17 mouse cellular contexts compared by ENCODE assay signal in the genomic region with DNA sequence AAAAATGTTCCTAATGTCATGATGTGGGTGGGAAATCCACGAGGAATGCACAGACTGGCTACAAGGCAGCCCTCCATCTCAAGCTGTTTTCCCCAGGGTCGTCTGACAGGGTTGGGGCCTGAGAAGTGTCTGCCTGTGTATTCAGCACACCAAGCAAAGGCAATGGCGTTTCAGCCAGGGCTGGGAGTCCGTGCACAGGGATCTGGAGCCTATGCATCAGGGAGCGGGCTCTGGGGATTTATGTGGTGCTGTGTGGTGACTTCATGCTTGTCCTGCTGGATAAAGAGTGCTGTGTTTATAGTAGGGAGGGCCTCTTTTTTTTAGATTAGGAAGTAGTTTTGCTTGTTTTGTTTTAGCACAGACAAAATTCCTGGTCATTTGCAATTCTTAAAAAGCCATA. TPM values are rescaled to one million over a fixed set of nuclear protein-coding genes. Genes with fewer than 3 reads are reported as not detected.
A peak's percentile ranks its signal among the peaks of the same experiment; 100 is the strongest.
DNase-seq lines count a peak whose midpoint lies in the region; ATAC-seq lines count a peak whose summit lies in the region.
"Had no signal": no experiment of that assay in that cellular context is flagged by ENCODE, and none has a peak within 500 bp of the region (broad histone marks: within the 10 kb centered on the region; RNA-seq: fewer than 3 reads in every experiment).

No protein-coding gene starts in this region.

- H3K9me3 ChIP-seq in heart, embryonic 11.5 days (replicated peaks; ENCODE audit: control insufficient read depth, low read length) = no peaks in the 10 kb centered on the region
- no peaks in the 10 kb centered on the region for H3K9me3 ChIP-seq in neural tube, embryonic 11.5 days (ENCODE audit: control insufficient read depth, low read length)
- H3K9me3 ChIP-seq in neural tube, embryonic 15.5 days (replicated peaks) = no peaks in the 10 kb centered on the region
- H3K9me3 ChIP-seq in embryonic facial prominence, embryonic 10.5 days = no peaks in the 10 kb centered on the region
- H3K9me3 ChIP-seq: liver, embryonic 13.5 days; neural tube, embryonic 13.5 days; stomach, embryonic 15.5 days had no signal

- H3K27me3 ChIP-seq in heart, embryonic 11.5 days (ENCODE audit: control insufficient read depth, insufficient read depth, low read length) = no peaks in the 10 kb centered on the region
- no peaks in the 10 kb centered on the region for H3K27me3 ChIP-seq in neural tube, embryonic 11.5 days (ENCODE audit: control insufficient read depth, insufficient read depth, low read length)
- no peaks in the 10 kb centered on the region for H3K27me3 ChIP-seq in neural tube, embryonic 15.5 days (replicated peaks)
- no peaks in the 10 kb centered on the region for H3K27me3 ChIP-seq in embryonic facial prominence, embryonic 10.5 days (replicated peaks; ENCODE audit: low read depth, poor library complexity, severe bottlenecking)
- H3K27me3 ChIP-seq: liver, embryonic 13.5 days; neural tube, embryonic 13.5 days; Patski; stomach, embryonic 15.5 days had no signal

- no peak for ATAC-seq in heart, embryonic 11.5 days (replicated peaks; ENCODE audit: insufficient number of reproducible peaks, low FRiP score, low TSS enrichment)
- ATAC-seq in neural tube, embryonic 11.5 days (ENCODE audit: insufficient read depth, low FRiP score, low TSS enrichment) = no peak
- ATAC-seq in neural tube, embryonic 15.5 days (ENCODE audit: low FRiP score) = no peak
- ATAC-seq: CD4-positive, CD25-positive, alpha-beta regulatory T cell, adult 4 months; Patski had no signal

- H3K4me1 ChIP-seq in heart, embryonic 11.5 days (ENCODE audit: control insufficient read depth, insufficient read depth, low read length) = 0 out of 2 replicates have a peak, but pooled peaks cover 2% of the 10 kb centered on the region
- H3K4me1 ChIP-seq in neural tube, embryonic 11.5 days (ENCODE audit: control insufficient read depth, insufficient read depth, low read length) = peaks cover 12% of the 10 kb centered on the region
- peaks cover 12% of the 10 kb centered on the region for H3K4me1 ChIP-seq in neural tube, embryonic 15.5 days
- H3K4me1 ChIP-seq in embryonic facial prominence, embryonic 10.5 days = peaks cover 90% of the 10 kb centered on the region
- H3K4me1 ChIP-seq: liver, embryonic 13.5 days; stomach, embryonic 15.5 days had no signal

- no peak overlapping the region for H3K27ac ChIP-seq in heart, embryonic 11.5 days (ENCODE audit: low read depth, low read length)
- H3K27ac ChIP-seq in neural tube, embryonic 11.5 days (ENCODE audit: low read depth, low read length) = peak overlapping the region; percentile 17; the same call in 1 of the 2 replicates
- H3K27ac ChIP-seq in neural tube, embryonic 15.5 days (replicated peaks) = no peak overlapping the region
- H3K27ac ChIP-seq in embryonic facial prominence, embryonic 10.5 days (replicated peaks) = peak overlapping the region; percentile 80
- H3K27ac ChIP-seq: liver, embryonic 13.5 days; neural tube, embryonic 13.5 days; stomach, embryonic 15.5 days had no signal

- 37% methylated on average over 5 of the region's 5 CpGs for WGBS in heart, embryonic 11.5 days (ENCODE audit: insufficient replicate concordance)
- 17% methylated on average over 5 of the region's 5 CpGs for WGBS in neural tube, embryonic 11.5 days
- 16% methylated on average over 5 of the region's 5 CpGs for WGBS in neural tube, embryonic 15.5 days
- 19% methylated on average over 5 of the region's 5 CpGs for WGBS in embryonic facial prominence, embryonic 10.5 days

- no peak overlapping the region for H3K9ac ChIP-seq in heart, embryonic 11.5 days (ENCODE audit: low read depth, low read length)
- H3K9ac ChIP-seq in neural tube, embryonic 11.5 days (ENCODE audit: low read length) = no peak overlapping the region
- no peak overlapping the region for H3K9ac ChIP-seq in neural tube, embryonic 15.5 days (replicated peaks)
- H3K9ac ChIP-seq: liver, embryonic 13.5 days; neural tube, embryonic 13.5 days; stomach, embryonic 15.5 days had no signal

- peak; percentile 10 to 14 for DNase-seq in heart, adult 9 months (ENCODE audit: low spot score in 2 of 2)
- DNase-seq in neural tube, embryonic 11.5 days (ENCODE audit: low spot score) = peak; percentile 26
- DNase-seq in embryonic facial prominence, embryonic 10.5 days (ENCODE audit: low spot score) = peak; percentile 34
- peak; percentile 41 for DNase-seq in mesoderm, embryonic 11.5 days (ENCODE audit: low read depth, low spot score)
- no peak for DNase-seq in spleen, adult 18-20 months
- DNase-seq: adrenal gland, adult 2 months; cerebellum, postnatal 36 days; kidney, postnatal 14 days; liver, embryonic 13.5 days; right cerebral cortex, postnatal 4 days; thymus, postnatal 25 days had no signal

- no peak overlapping the region for H3K4me3 ChIP-seq in heart, embryonic 11.5 days (ENCODE audit: low read depth, low read length)
- no peak overlapping the region for H3K4me3 ChIP-seq in neural tube, embryonic 11.5 days (ENCODE audit: low read depth, low read length)
- H3K4me3 ChIP-seq in neural tube, embryonic 15.5 days (replicated peaks) = no peak overlapping the region
- H3K4me3 ChIP-seq in embryonic facial prominence, embryonic 10.5 days = no peak overlapping the region
- H3K4me3 ChIP-seq: liver, embryonic 13.5 days; neural tube, embryonic 13.5 days; stomach, embryonic 15.5 days had no signal

- H3K4me2 ChIP-seq in heart, embryonic 11.5 days = no peak overlapping the region
- no peak overlapping the region for H3K4me2 ChIP-seq in neural tube, embryonic 11.5 days (ENCODE audit: low read depth)
- no peak overlapping the region for H3K4me2 ChIP-seq in neural tube, embryonic 15.5 days
- H3K4me2 ChIP-seq: liver, embryonic 13.5 days; neural tube, embryonic 13.5 days; stomach, embryonic 15.5 days had no signal

- no peaks in the 10 kb centered on the region for H3K36me3 ChIP-seq in heart, embryonic 11.5 days (ENCODE audit: control insufficient read depth, insufficient read depth, low read length)
- H3K36me3 ChIP-seq in neural tube, embryonic 11.5 days (ENCODE audit: control insufficient read depth, insufficient read depth, low read length) = no peaks in the 10 kb centered on the region
- H3K36me3 ChIP-seq in neural tube, embryonic 15.5 days = no peaks in the 10 kb centered on the region
- no peaks in the 10 kb centered on the region for H3K36me3 ChIP-seq in embryonic facial prominence, embryonic 10.5 days (replicated peaks)
- H3K36me3 ChIP-seq: liver, embryonic 13.5 days; neural tube, embryonic 13.5 days; stomach, embryonic 15.5 days had no signal

RNA-seq across cellular contexts. Expression of gene Stx18, which starts 26.2 kb away (rescaled TPM):
- 40.4 and 40.8 TPM in 2 replicates for polyA plus RNA-seq in heart, embryonic 11.5 days (2014; fragmentation: Nextera tagmentation; extraction: Ambion mirVana)
- 42.9 and 53.2 TPM in 2 replicates for polyA plus RNA-seq in neural tube, embryonic 11.5 days (2014; fragmentation: Nextera tagmentation; extraction: Ambion mirVana)
- polyA plus RNA-seq in neural tube, embryonic 15.5 days (2015; fragmentation: Nextera tagmentation; extraction: Ambion mirVana) = 35.0 and 37.1 TPM in 2 replicates
- 54.8 and 55.8 TPM in 2 replicates for polyA plus RNA-seq in embryonic facial prominence, embryonic 10.5 days (2016; fragmentation: Nextera tagmentation; extraction: Ambion mirVana)

Comparison
In these comparisons a context has a peak if more than half of its experiments do, and no peak if none do; other contexts are left out.
1. H3K27ac ChIP-seq: peak in neural tube, embryonic 11.5 days (single experiment) and embryonic facial prominence, embryonic 10.5 days (single experiment); none in heart, embryonic 11.5 days (single experiment) and neural tube, embryonic 15.5 days (single experiment).
2. DNase-seq: peak in heart, adult 9 months (2 of 2), neural tube, embryonic 11.5 days (single experiment), embryonic facial prominence, embryonic 10.5 days (single experiment) and mesoderm, embryonic 11.5 days (single experiment); none in spleen, adult 18-20 months (0 of 2).